Mouse (Mus musculus) pancreas, adult 10 weeks (tissue): ENCODE data around the gene Tas2r109. TPM values are rescaled to one million over a fixed set of nuclear protein-coding genes. Genes with fewer than 3 reads are reported as not detected.

Experiments
- polyA plus RNA-seq: library from polyadenylated mRNA; stranded (reverse); fragments of 350-450 nt; fragmentation: Illumina TruSeq; extraction: RNeasy Lipid Tissue Mini Kit (QIAGEN cat#74804); gene quantifications from one replicate; pipeline ENCODE4 v1.2.3, GENCODE M21; 2015; ENCODE audit warnings: low read depth, low replicate concordance; ENCODE audit not compliant: insufficient read depth

Tas2r109 gene
- polyA plus RNA-seq: not detected

DNA sequence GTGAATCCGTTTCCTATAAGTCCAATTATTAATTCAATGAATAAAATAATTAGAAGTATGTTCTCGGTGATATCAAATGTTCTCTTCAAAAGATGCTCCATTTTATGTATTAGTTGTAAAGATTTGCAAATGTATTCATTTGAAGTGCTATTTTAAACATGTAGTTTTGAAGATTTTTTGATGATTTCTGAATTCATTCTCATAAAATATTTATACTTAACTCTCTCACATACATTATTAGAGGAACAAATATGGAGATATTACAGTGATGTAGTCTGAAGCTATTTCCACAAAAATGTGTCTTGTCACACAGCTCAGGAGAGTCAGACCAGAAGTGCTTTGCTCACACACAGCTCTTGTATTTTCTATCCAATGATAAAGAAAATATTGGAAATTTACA lies at the start of gene Tas2r109:
Gene Tas2r109, minus strand, starts transcription at position 101 of the 400 bp plus-strand sequence.

DNA sequence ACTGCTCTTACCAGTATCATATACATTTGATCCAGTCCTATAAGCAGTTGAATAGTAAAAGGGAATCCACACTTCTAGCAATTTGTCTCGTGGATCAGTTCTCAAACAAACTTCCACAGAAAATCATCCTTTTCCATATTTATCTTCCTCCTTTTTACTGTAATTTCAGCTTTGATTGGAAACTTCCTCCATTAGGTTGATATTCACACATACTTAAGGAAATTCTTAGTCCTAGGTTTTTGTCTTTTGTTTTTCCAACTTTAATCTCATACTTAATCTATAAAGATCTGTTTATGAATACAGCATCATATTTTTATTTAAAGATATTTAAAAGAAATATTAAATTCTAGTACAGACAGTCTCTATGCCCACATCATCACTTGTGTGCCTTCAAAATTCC lies 22.9 kb downstream of the Tas2r109 start, which contains the start of gene Tas2r131:
Gene Tas2r131, minus strand, starts transcription at position 101 of the 400 bp plus-strand sequence.

DNA sequence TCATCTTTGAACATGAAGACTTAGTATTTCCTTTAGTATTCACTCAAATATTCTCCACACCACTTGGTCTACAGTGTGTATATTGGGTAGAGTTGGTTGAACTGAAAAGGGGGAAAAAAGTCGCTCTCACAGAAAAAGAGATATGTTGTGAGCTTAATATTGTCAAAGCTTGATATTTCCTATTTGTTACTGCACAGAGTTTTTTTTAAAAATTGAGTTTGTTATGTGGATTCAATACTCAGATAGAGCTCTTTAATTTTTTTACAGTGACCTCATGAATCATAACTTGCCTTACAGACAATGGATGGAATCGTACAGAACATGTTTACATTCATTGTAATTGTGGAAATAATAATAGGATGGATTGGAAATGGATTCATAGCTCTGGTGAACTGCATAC lies 30.0 kb downstream of the Tas2r109 start, which contains the start of gene Tas2r129:
Gene Tas2r129, plus strand, starts transcription at position 301 of the 400 bp plus-strand sequence.

Other genes with a start within 250 kb of the Tas2r109 start
- gene Tas2r115, start 242.9 kb downstream of the Tas2r109 start, polyA plus RNA-seq: not detected
- gene Tas2r124, start 226.2 kb downstream of the Tas2r109 start, polyA plus RNA-seq: not detected
- gene Tas2r102, start 218.8 kb downstream of the Tas2r109 start, polyA plus RNA-seq: not detected
- gene Tas2r136, start 202.8 kb downstream of the Tas2r109 start, polyA plus RNA-seq: not detected
- not detected for gene Tas2r117, start 178.1 kb downstream of the Tas2r109 start, polyA plus RNA-seq
- not detected for gene Tas2r123, start 133.8 kb downstream of the Tas2r109 start, polyA plus RNA-seq
- not detected for gene Tas2r116, start 125.5 kb downstream of the Tas2r109 start, polyA plus RNA-seq
- gene Tas2r110, start 113.0 kb downstream of the Tas2r109 start, polyA plus RNA-seq: not detected
- not detected for gene Tas2r113, start 88.0 kb downstream of the Tas2r109 start, polyA plus RNA-seq
- not detected for gene Tas2r125, start 71.3 kb downstream of the Tas2r109 start, polyA plus RNA-seq
- not detected for gene Tas2r129, start 29.9 kb downstream of the Tas2r109 start, polyA plus RNA-seq
- gene Tas2r131, start 23.0 kb downstream of the Tas2r109 start, polyA plus RNA-seq: not detected
- not detected for gene Tas2r103, start 56.1 kb upstream of the Tas2r109 start, polyA plus RNA-seq
- not detected for gene Tas2r140, start 74.9 kb upstream of the Tas2r109 start, polyA plus RNA-seq
- gene Smim10l1, start 123.9 kb upstream of the Tas2r109 start, polyA plus RNA-seq: 18.2 TPM